Mouse (Mus musculus): ENCODE data around the gene Six4.

DNA sequence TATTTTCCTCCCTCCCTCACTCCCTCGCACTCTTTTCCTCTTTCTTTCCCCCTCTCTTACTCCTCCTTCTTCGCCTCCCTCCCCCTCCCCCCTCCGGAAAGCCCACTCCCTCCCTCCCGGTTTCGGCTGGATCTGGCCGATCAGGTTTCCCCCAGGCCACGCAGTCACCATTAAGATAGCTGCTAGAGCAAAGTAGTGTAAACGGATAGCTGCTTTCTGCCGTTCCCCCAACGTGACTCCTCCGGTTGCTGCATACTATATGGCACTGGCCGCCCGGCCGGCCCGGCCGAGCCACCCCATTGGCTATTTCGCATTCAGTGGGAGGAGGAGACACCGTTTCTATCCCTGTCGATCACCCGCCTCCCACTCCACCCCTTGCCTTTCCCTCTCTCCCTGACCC lies at the start of gene Six4:
- TF ChIP-seq CTCF (IDR thresholded peaks at IDR 0.05; ENCODE audit: control insufficient read depth, insufficient read depth, insufficient read length) (no peak), MYOD1 (IDR thresholded peaks at IDR 0.05; ENCODE audit: control insufficient read depth, insufficient read length, low read depth) (no peak), MAX (IDR thresholded peaks at IDR 0.05) (peak; percentile 50)
